Mouse (Mus musculus) kidney, embryonic 15.5 days (tissue): ENCODE measurements at regions not wholly inside any gene's neighbourhood (a gene's known extent, or its start where the extent isn't known, plus 50 kb on each side); places are given as distances from the start of the nearest gene placed in this dataset.

ENCODE experiments used
- ATAC-seq: fragments of 200-750 bp; cut with Nextera tagmentation; replicated peaks from 2 replicates; pipeline ENCODE4 v1.8.0; 2017; ENCODE audit warnings: moderate TSS enrichment; ENCODE audit not compliant: low FRiP score
- H3K27ac ChIP-seq: fragments of 300-500 bp; sonication (generic); 2 replicates; pipeline ENCODE4 v1.5.1; 2015; ENCODE audit warnings: mild to moderate bottlenecking, inconsistent platforms
- H3K27me3 ChIP-seq: fragments of 300-500 bp; sonication (generic); 2 replicates; pipeline ENCODE4 v1.6.1; 2015; ENCODE audit warnings: inconsistent platforms
- H3K36me3 ChIP-seq: fragments of 300-500 bp; sonication (generic); 2 replicates; pipeline ENCODE4 v1.6.1; 2015; ENCODE audit warnings: inconsistent platforms
- H3K4me1 ChIP-seq: fragments of 300-500 bp; sonication (generic); 2 replicates; pipeline ENCODE4 v1.6.1; 2015; ENCODE audit warnings: inconsistent platforms
- H3K4me2 ChIP-seq: fragments of 300-500 bp; sonication (generic); 2 replicates; pipeline ENCODE4 v1.6.1; 2015; ENCODE audit warnings: moderate library complexity, mild to moderate bottlenecking, inconsistent platforms
- H3K4me3 ChIP-seq: fragments of 300-500 bp; sonication (generic); replicated peaks from 2 replicates; pipeline ENCODE4 v1.5.1; 2015; ENCODE audit warnings: mild to moderate bottlenecking, inconsistent platforms
- H3K9ac ChIP-seq: fragments of 300-500 bp; sonication (generic); 2 replicates; pipeline ENCODE4 v1.6.1; 2015; ENCODE audit warnings: mild to moderate bottlenecking, inconsistent platforms
- H3K9me3 ChIP-seq: fragments of 300-500 bp; sonication (generic); replicated peaks from 2 replicates; pipeline ENCODE4 v1.6.1; 2016; ENCODE audit warnings: inconsistent platforms
- WGBS: fragments of 180-500 bp; shearing (Covaris S2); methylation state at CpG from one replicate; pipeline ENCODE4 v1.1.7; 2015; ENCODE audit warnings: mixed read lengths; 5-methylcytosine and 5-hydroxymethylcytosine counted together

- no peak overlapping the region for H3K4me3 ChIP-seq
- 55% methylated on average over 4 of the region's 4 CpGs for WGBS
- peaks cover 10% of the 10 kb centered on the region for H3K4me1 ChIP-seq
- ATAC-seq: peak; percentile 63
- no peaks in the 10 kb centered on the region for H3K9me3 ChIP-seq
- no peak overlapping the region for H3K4me2 ChIP-seq
- H3K36me3 ChIP-seq: no peaks in the 10 kb centered on the region
- H3K9ac ChIP-seq: no peak overlapping the region
- H3K27me3 ChIP-seq: 0 out of 2 replicates have a peak, but pooled peaks cover 5% of the 10 kb centered on the region
- H3K27ac ChIP-seq: no peak overlapping the region
These were observed 60.8 kb upstream of the Plet1 start for GRCm38 (mm10) chr9:50433525-50433924.

- Histone ChIP-seq H3K4me1 (peaks cover 10% of the 10 kb centered on the region), H3K36me3 (no peaks in the 10 kb centered on the region), H3K27me3 (0 out of 2 replicates have a peak, but pooled peaks cover 5% of the 10 kb centered on the region), H3K9ac (no peak overlapping the region), H3K4me2 (no peak overlapping the region), H3K9me3 (no peaks in the 10 kb centered on the region), H3K27ac (no peak overlapping the region), H3K4me3 (no peak overlapping the region)
- peak; percentile 82 for ATAC-seq
- 41% methylated on average over 4 of the region's 4 CpGs for WGBS
These were observed 60.3 kb upstream of the Plet1 start for GRCm38 (mm10) chr9:50433978-50434377.

- H3K9me3 ChIP-seq: no peaks in the 10 kb centered on the region
- H3K4me2 ChIP-seq: peak overlapping the region; percentile 74
- WGBS: 19% methylated on average over 17 of the region's 17 CpGs
- peak overlapping the region; percentile 35 for H3K4me3 ChIP-seq
- peak; percentile 82 for ATAC-seq
- H3K27ac ChIP-seq: no peak overlapping the region
- no peaks in the 10 kb centered on the region for H3K27me3 ChIP-seq
- 0 out of 2 replicates have a peak overlapping the region, but pooled peaks have one; percentile 29 for H3K9ac ChIP-seq
- H3K4me1 ChIP-seq: peaks cover 10% of the 10 kb centered on the region
- H3K36me3 ChIP-seq: no peaks in the 10 kb centered on the region
These were observed 56.2 kb upstream of the Plet1 start for GRCm38 (mm10) chr9:50437830-50438722.

- no peaks in the 10 kb centered on the region for H3K27me3 ChIP-seq
- no peak overlapping the region for H3K27ac ChIP-seq
- no peak overlapping the region for H3K4me3 ChIP-seq
- no peak overlapping the region for H3K9ac ChIP-seq
- H3K4me1 ChIP-seq: peaks cover 7% of the 10 kb centered on the region
- no peaks in the 10 kb centered on the region for H3K9me3 ChIP-seq
- H3K4me2 ChIP-seq: no peak overlapping the region
- 57% methylated on average over 7 of the region's 7 CpGs for WGBS
- H3K36me3 ChIP-seq: no peaks in the 10 kb centered on the region
- ATAC-seq: no peak
These were observed 55.6 kb upstream of the Plet1 start for GRCm38 (mm10) chr9:50438738-50439137.

- H3K4me1 ChIP-seq: peaks cover 2% of the 10 kb centered on the region; the same call in 1 of the 2 replicates
- H3K4me2 ChIP-seq: no peak overlapping the region
- H3K27ac ChIP-seq: no peak overlapping the region
- H3K4me3 ChIP-seq: no peak overlapping the region
- WGBS: 78% methylated on average over 3 of the region's 3 CpGs
- H3K9ac ChIP-seq: no peak overlapping the region
- no peaks in the 10 kb centered on the region for H3K36me3 ChIP-seq
- H3K27me3 ChIP-seq: no peaks in the 10 kb centered on the region
- no peaks in the 10 kb centered on the region for H3K9me3 ChIP-seq
- ATAC-seq: 0 out of 2 replicates have a peak, but pooled peaks have one; percentile 26
These were observed 54.1 kb upstream of the Plet1 start for GRCm38 (mm10) chr9:50440222-50440621.

- Histone ChIP-seq H3K4me3 (no peak overlapping the region), H3K27ac (no peak overlapping the region), H3K9ac (no peak overlapping the region), H3K36me3 (no peaks in the 10 kb centered on the region), H3K9me3 (no peaks in the 10 kb centered on the region), H3K4me2 (no peak overlapping the region), H3K27me3 (no peaks in the 10 kb centered on the region), H3K4me1 (peaks cover 2% of the 10 kb centered on the region; the same call in 1 of the 2 replicates)
- 77% methylated on average over 2 of the region's 2 CpGs for WGBS
- ATAC-seq: no peak
These were observed 53.6 kb upstream of the Plet1 start for GRCm38 (mm10) chr9:50440689-50441088.

GRCm38 (mm10) chr9:50443708-50444463 is 50.4 kb upstream of the Plet1 start:
- ATAC-seq: peak; percentile 22; the same call in 1 of the 2 replicates
- H3K9me3 ChIP-seq: no peaks in the 10 kb centered on the region
- H3K4me2 ChIP-seq: no peak overlapping the region
- H3K4me3 ChIP-seq: no peak overlapping the region
- no peak overlapping the region for H3K9ac ChIP-seq
- 54% methylated on average over 23 of the region's 23 CpGs for WGBS
- H3K27ac ChIP-seq: peak overlapping the region; percentile 9; the same call in 1 of the 2 replicates
- no peaks in the 10 kb centered on the region for H3K27me3 ChIP-seq
- no peaks in the 10 kb centered on the region for H3K36me3 ChIP-seq
- peaks cover 3% of the 10 kb centered on the region for H3K4me1 ChIP-seq
